Mouse (Mus musculus) embryonic fibroblast, embryonic 13.5 days (primary cell): ENCODE data around the gene Slc17a8.

ENCODE experiments used
- CTCF ChIP-seq: IDR thresholded peaks from 2 replicates; pipeline ENCODE4 v1.5.1; 2011; ENCODE audit warnings: mild to moderate bottlenecking, control low read depth, low read length, moderate library complexity, borderline replicate concordance; ENCODE audit not compliant: insufficient read depth
- POLR2A ChIP-seq: IDR thresholded peaks from 2 replicates; pipeline ENCODE4 v1.6.1; 2011; ENCODE audit warnings: low read depth, mild to moderate bottlenecking, control low read depth, low read length, moderate library complexity

- TF ChIP-seq POLR2A, result no peak
- TF ChIP-seq CTCF, result no peak
These were observed 87.9 kb downstream of the Slc17a8 start, which contains the start of gene Nr1h4 for GRCm38 (mm10) chr10:89532929-89533727.
